Mouse (Mus musculus): ENCODE results near the gene Thumpd1.
A peak's percentile ranks its signal among the peaks of the same experiment; 100 is the strongest.
"Not testable (repeated sequence)": the region's sequence is repeated elsewhere in the genome, so short reads cannot be mapped to it uniquely, and the experiment has no call there.

Gene Thumpd1

DNA sequence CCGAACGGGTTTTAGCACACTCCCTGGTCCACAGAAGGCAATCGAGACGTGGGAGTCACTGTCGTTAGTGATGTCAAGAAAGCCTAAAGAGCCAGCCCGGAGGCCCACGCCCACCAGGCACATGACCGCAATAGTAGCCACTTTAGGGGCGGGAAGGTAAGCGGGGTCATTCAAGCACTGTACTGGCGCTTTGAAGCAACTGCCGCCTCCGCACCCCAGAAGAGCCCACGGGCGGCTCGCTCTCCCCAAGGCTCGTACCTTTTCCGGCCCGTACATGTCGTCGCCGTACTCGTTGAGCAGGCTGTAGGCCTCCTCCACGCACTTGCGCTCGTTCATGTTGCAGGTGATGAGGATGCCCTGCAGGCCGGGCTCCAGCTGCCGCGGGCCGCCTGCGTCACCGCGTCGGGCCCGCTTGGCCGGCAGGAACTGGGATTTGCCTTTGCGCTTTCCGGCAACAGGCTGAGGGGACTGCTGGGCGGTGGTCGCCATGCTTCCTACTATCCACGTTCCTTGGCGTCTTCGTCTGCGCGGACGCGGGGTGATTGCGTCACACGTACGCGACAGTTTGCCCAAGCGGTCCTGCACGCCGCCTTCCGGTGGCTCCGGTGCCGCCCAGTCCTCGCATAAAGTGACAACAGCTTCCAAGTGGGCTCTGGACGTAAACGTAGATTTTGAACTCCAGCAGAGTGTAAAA is at the start of gene Thumpd1:
Thumpd1 (minus strand) TSS at position 546 of the 694 bp plus-strand sequence.
- DNase-seq (ENCODE audit: low spot score), result peak; percentile 94

GRCm38 (mm10) chr7:119769895-119770294 is 49.3 kb upstream of the Thumpd1 start:
- no peak for DNase-seq (ENCODE audit: low spot score)

DNA sequence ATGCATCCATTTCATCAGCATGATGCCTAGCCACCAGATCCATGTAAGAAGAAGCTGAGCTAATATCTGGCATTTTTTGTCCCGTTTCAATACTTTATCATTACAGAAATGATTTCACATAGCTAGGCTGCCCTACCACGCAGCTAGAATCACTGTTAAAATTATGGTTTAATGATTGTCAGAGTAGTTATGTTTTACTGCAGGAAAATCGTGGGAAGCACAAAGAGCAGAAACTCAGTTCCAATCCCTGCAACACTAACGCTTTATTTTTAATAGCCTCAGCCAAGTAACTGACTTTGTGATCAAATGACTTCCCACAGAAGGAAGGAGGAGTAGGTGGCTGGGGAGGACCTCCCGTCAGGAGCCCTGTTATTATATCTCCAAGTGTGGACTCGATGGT is 46.4 kb upstream of the Thumpd1 start:
- no peak for DNase-seq (ENCODE audit: low spot score)

DNA sequence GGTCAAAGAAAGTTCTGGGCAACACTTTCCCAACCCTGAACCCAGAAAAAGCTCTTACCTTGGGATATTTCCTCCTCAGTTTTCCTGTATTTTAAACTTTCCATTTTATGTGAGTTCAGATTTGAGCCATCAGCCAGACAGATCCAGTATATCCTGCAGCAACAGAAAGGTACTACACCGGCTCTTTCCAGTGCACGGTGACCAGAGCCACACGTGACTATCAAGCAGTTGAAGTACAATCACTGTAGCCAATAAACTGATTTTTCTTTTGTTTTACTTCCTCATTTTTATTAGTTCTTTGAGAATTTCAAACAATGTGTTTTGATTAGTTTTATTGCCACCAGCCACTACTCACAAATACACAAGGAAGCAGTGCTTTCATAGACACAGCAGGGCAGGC is 43.8 kb upstream of the Thumpd1 start:
- no peak for DNase-seq (ENCODE audit: low spot score)

GRCm38 (mm10) chr7:119762166-119762697 is 41.6 kb upstream of the Thumpd1 start:
- no peak for DNase-seq (ENCODE audit: low spot score)

DNA sequence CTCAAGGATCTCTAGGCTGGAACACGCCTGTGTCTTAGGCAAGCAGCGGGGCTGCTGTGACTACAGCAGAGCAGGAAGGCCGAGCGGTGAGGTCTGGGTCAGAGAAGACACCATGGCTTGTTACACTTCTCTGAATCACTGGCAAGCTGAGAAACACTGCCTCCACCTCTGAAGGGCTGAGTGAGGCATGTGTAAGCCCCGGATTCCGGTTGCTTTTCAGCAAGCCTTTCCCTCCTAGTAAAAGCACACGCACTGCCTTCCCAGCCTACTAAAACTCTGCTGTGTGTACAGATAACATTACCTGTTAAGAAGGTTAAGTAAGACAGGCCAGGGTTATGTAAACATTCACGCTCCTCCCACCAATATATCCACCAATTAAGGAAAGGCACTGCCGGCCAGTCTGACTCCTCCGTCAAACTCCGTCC is 39.9 kb upstream of the Thumpd1 start, which contains the start of gene Acsm3:
Acsm3 (plus strand) TSS at position 397 of the 425 bp plus-strand sequence.
- no peak for DNase-seq (ENCODE audit: low spot score)

DNA sequence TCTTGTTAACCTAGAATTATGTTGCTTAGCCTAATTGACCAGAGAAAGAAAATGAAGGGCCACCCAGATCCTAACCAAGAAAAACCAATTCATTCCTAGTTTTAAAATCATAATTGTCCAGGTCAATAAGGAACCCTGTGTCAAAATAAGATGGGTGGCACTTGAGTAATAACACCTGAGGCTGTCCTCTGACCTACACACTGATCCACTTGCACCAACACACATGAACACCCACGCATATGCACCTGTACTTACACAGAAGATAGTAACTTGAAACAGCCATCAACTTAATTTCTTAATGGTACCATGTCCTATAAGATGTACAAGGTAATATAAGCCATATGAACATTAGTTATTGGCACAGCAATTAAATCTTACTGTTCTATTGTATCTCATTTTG is 33.1 kb upstream of the Thumpd1 start:
- no peak for DNase-seq (ENCODE audit: low spot score)

DNA sequence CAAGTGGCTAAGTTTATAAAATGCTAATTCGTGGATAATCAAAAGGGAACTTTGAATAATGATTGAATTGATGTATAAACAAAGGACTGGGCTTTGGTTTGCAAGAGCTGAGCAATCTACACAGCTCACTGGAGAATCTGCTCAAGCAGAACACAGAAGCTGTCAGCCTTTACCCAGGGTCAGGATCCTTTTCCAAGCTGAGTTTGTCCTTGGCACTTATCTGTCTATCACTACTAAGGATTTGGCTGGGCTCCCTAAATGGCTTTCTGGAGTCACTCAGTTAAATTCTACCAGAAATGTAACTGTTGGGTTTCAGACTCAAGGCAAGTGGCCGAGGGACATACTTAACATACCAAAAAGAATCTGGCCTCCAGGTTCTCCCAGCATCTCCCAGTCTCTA is 29.3 kb upstream of the Thumpd1 start:
- no peak for DNase-seq (ENCODE audit: low spot score)

- no peak for DNase-seq (ENCODE audit: low spot score)
These were observed 28.2 kb upstream of the Thumpd1 start for GRCm38 (mm10) chr7:119748761-119749160.

DNA sequence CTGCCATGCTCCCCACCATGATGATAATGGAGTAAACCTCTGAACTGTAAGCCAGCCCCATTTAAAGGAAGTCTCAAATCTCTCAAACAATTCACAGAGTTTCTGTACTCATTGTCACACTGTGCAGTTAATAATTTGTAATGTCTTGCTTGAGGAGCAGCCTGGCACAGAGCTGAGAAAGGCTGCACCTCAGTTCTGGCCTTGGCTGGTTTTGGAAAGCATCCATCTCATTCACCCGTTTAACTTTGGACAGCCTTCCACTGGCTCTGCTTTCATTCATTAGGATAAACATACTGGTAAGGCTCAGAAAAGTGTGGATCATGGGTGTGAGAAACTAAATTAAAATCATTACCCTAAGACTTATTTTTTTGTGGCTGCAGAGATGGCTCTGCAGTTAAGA is 25.3 kb upstream of the Thumpd1 start:
- no peak for DNase-seq (ENCODE audit: low spot score)

GRCm38 (mm10) chr7:119744321-119744720 is 23.7 kb upstream of the Thumpd1 start:
- no peak for DNase-seq (ENCODE audit: low spot score)

DNA sequence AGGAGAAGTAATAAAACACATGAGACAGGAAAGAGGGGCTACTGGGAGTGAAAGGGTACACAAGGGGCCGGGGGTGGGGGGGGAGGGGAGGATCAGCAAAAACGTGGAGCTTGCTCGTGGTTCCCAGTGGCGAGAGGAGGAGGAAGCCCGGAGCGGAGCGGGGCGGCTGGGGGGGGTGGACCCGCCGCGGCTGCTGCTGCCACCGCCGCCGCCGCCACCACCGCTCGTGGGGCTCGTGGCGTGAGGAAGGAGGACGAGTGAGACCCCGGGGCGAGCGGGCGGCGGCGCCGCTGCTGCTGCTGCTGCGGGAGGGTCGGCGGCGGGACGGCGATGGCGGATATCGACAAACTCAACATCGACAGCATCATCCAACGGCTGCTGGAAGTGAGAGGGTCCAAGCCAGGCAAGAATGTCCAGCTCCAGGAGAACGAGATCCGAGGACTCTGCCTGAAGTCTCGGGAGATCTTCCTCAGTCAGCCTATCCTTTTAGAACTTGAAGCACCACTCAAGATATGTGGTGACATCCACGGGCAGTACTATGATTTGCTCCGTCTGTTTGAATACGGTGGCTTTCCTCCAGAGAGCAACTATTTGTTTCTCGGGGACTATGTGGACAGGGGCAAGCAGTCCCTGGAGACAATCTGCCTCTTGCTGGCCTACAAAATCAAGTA is 19.3 kb upstream of the Thumpd1 start:
- not testable (repeated sequence) for DNase-seq (ENCODE audit: low spot score)

DNA sequence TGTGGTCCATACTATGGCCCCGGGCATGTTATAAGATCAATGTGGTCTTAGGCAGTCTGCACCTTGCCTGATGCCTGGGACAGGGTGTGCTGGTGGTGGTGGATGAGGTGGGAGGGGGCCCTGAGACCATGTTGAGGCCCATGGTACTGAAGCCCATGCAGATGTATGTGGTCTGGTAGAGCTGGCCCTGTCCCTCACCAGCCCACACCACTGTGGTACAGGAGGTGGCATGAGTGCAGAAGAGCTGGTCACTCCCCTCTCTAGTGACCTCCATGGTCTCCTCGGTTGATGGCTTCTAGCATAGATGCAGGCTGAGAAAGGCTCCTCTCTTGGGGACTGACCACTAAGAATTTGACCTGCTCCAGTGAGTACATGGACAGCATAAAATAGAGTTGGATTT is 18.3 kb upstream of the Thumpd1 start:
- no peak for DNase-seq (ENCODE audit: low spot score)

DNA sequence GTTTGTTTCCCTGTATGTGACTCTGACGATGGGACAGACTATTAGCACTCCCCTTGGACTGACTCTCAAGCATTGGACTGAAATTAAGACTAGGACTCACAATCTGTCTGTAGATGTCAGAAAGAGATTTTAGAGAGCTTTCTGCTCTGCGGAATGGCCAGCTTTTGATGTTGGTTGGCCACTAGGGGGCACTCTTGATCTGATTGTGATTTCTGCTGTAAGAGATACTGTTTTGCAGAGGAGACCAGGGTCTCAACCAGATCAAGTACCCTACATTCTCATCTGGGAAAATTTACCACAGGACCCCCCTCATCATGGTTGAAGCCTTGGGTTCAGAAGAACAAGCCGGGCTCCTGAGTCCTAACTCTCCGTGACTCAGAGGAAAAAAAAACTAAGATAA is 10.7 kb upstream of the Thumpd1 start:
- DNase-seq (ENCODE audit: low spot score), result not testable (repeated sequence)

GRCm38 (mm10) chr7:119727621-119728020 is 7.0 kb upstream of the Thumpd1 start:
- DNase-seq (ENCODE audit: low spot score), result no peak

- DNase-seq (ENCODE audit: low spot score), result no peak
These were observed 331 bp upstream of the Thumpd1 start for GRCm38 (mm10) chr7:119720947-119721310.

- DNase-seq (ENCODE audit: low spot score), result no peak
These were observed 6.5 kb downstream of the Thumpd1 start for GRCm38 (mm10) chr7:119714111-119714510.

- DNase-seq (ENCODE audit: low spot score), result no peak
These were observed 25.7 kb downstream of the Thumpd1 start for GRCm38 (mm10) chr7:119694926-119695325.

DNA sequence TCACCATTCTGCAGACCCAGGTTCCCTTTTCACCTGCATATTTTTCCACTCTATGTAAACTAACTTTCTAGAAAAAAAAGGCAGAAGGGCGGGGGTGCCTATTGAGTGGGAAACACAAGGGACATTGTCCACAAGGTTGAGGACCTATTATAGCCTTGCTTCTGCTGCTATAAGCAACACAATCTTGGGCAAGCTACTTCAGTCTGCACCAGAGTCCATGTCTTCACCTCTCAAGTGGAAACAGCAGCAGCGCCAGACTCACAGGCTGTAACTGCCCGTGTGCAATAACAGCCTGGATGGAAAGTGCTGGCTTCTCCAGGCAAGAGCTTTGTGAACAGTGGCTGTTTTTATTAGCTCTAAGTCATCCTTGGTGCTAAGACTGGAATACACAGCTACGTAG is 28.3 kb downstream of the Thumpd1 start:
- no peak for DNase-seq (ENCODE audit: low spot score)

GRCm38 (mm10) chr7:119689726-119690125 is 30.9 kb downstream of the Thumpd1 start, which contains the start of gene Acsm4:
Acsm4 (plus strand) TSS chr7:119690026.
- DNase-seq (ENCODE audit: low spot score), result no peak

DNA sequence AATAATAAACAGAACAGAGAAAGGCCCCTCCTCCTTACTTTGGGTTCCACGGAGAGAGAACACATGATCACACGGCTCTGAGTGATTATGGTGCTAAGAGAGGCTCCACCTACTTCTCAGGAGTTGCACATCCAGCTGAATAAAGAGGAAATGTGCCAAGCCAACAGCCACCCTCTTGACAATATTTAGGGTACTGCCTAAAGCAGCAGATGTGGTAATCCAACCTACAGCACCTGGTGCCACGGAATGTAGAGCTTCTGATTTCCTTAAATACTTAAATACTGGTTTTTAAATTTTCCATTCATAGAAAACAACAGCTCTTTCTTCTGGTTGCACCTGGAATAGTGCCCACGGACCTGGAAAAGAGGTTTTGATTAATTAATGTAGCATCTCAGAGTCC is 37.9 kb downstream of the Thumpd1 start:
- no peak for DNase-seq (ENCODE audit: low spot score)

DNA sequence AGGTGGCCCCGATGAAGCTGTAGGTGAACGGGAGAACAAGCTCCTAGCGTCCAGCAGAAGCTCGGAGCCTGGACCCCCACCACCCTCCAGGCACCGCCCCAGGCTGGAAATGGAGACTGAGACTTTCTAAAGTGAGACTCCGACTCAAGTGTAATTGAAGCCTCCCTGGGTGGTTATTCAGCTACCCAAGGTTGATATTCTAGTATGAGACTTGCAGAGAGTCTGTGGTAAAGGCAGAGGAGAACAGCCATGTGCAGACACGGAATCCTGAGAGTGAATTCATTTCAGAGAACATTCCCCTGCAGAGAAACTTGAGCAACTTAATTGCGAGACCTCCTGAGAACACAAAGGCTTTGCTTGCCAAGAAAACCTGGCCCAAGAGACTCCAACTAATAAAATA is 40.5 kb downstream of the Thumpd1 start:
- no peak for DNase-seq (ENCODE audit: low spot score)

GRCm38 (mm10) chr7:119673465-119673864 is 47.1 kb downstream of the Thumpd1 start:
- peak; percentile 27 for DNase-seq (ENCODE audit: low spot score)
